ENCODE assay signal across 11 mouse cellular contexts in the genomic region with DNA sequence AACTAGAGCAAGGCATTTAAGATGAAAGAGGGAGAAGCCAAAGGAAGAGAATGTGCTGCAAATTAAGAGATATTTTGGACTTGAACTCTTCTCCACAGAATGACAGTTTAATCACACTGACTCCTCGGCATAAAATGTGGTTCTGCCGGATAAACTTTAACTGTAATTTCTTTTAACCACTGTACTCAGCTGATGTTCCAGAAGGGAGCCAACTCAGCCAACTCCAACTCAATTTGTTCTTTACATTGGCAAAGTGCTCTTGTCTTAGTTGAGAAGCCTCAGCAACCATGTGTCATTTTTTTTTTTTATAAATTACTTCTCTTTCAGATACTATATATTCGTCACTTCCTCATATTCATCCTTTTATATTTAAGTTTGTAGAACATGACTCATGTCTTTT.
"Had no signal": no experiment of that assay in that cellular context is flagged by ENCODE, and none has a peak within 500 bp of the region (broad histone marks: within the 10 kb centered on the region; RNA-seq: fewer than 3 reads in every experiment).

No protein-coding gene starts in this region.

- ATAC-seq: liver, postnatal 0 days; lung, postnatal 0 days; midbrain, embryonic 13.5 days; midbrain, embryonic 15.5 days had no signal

- DNase-seq: liver, postnatal 0 days; lung, adult 2 months; lung, postnatal 14 days; lung, postnatal 36 days; right cerebral cortex, postnatal 25 days; thymus, adult 18-20 months; thymus, postnatal 14 days; thymus, postnatal 36 days had no signal
